8 mouse cellular contexts compared by ENCODE assay signal in genomic region chr13:75798413-75799302, GRCm38 (mm10). TPM values are rescaled to one million over a fixed set of nuclear protein-coding genes. Genes with fewer than 3 reads are reported as not detected.
DNase-seq lines count a peak whose midpoint lies in the region; ATAC-seq and TF ChIP-seq lines count a peak whose summit lies in the region.

No protein-coding gene starts in this region.

- peak; percentile 67 for TF ChIP-seq CTCF in kidney, adult 2 months (conservative IDR thresholded peaks at IDR 0.05; ENCODE audit: insufficient read depth, insufficient read length, low read depth, low read length)
- no peak for TF ChIP-seq CTCF in Patski (IDR thresholded peaks at IDR 0.05)

- H3K79me2 ChIP-seq in myocyte (ENCODE audit: control insufficient read depth, insufficient read depth) = no peaks in the 10 kb centered on the region

- DNase-seq in kidney, adult 2 months = peak; percentile 76
- DNase-seq in Patski (ENCODE audit: low read depth, low spot score) = peak; percentile 60
- no peak for DNase-seq in thymus, postnatal 36 days
- DNase-seq in midbrain, embryonic 10.5 days (ENCODE audit: low spot score) = no peak
- no peak for DNase-seq in ovary, postnatal 10 days (ENCODE audit: low spot score)

- H3K4me2 ChIP-seq in kidney, embryonic 14.5 days (replicated peaks; ENCODE audit: low read depth, low read length) = no peak overlapping the region
- peak overlapping the region; percentile 44 for H3K4me2 ChIP-seq in myocyte (ENCODE audit: low read depth)

- H3K9ac ChIP-seq in kidney, embryonic 14.5 days (ENCODE audit: low read depth, low read length) = no peak overlapping the region

- 41% methylated on average over 7 of the region's 7 CpGs for WGBS in kidney, adult 2 months
- 62% methylated on average over 7 of the region's 7 CpGs for WGBS in kidney, embryonic 14.5 days
- WGBS in midbrain, embryonic 10.5 days = 74% methylated on average over 7 of the region's 7 CpGs

- ATAC-seq in kidney, embryonic 14.5 days (ENCODE audit: low FRiP score, low TSS enrichment) = no peak
- ATAC-seq in Patski = peak; percentile 91
- peak; percentile 39 to 58; a peak in 3 of 4 replicates for ATAC-seq in hematopoietic stem cell, adult 5-6 weeks (replicated peaks in 1 of 2; ENCODE audit: insufficient read depth in 1 of 2, low FRiP score in 2 of 2, low TSS enrichment in 1 of 2, low read depth in 1 of 2, poor library complexity in 2 of 2, severe bottlenecking in 2 of 2)

- no peaks in the 10 kb centered on the region for H3K36me3 ChIP-seq in kidney, adult 2 months (ENCODE audit: control insufficient read depth, insufficient read depth, low read length)
- H3K36me3 ChIP-seq in kidney, embryonic 14.5 days (ENCODE audit: control insufficient read depth, insufficient read depth, low read length) = no peaks in the 10 kb centered on the region
- no peaks in the 10 kb centered on the region for H3K36me3 ChIP-seq in myocyte (ENCODE audit: control insufficient read depth, insufficient read depth)
- H3K36me3 ChIP-seq in midbrain, embryonic 10.5 days = no peaks in the 10 kb centered on the region

- peaks cover 7% of the 10 kb centered on the region; the same call in 1 of the 2 replicates for H3K4me1 ChIP-seq in kidney, adult 2 months (ENCODE audit: control insufficient read depth, insufficient read depth, low read length)
- no peaks in the 10 kb centered on the region for H3K4me1 ChIP-seq in kidney, embryonic 14.5 days (ENCODE audit: control insufficient read depth, insufficient read depth, low read length)
- peaks cover 8% of the 10 kb centered on the region; the same call in 1 of the 2 replicates for H3K4me1 ChIP-seq in midbrain, embryonic 10.5 days

- POLR2A ChIA-PET in Patski (lab: Charles Lee) = interaction anchor here (0.7 kb wide), 1 partner anchor 992 kb away, joined by 4 read pairs; no protein-coding TSS in a partner anchor

- in situ Hi-C loops in Patski (cut with MboI; ENCODE audit: low pct_unique_long_range_greater_than_20kb) = loop anchor here (5.0 kb wide), 2 partner anchors 91 to 571 kb away; partner anchors contain the start of gene Ell2

- no peak overlapping the region for H3ac ChIP-seq in myocyte (ENCODE audit: control insufficient read depth, insufficient read length)

- no peaks in the 10 kb centered on the region for H3K9me3 ChIP-seq in kidney, embryonic 14.5 days (ENCODE audit: control insufficient read depth, low read length)
- H3K9me3 ChIP-seq in midbrain, embryonic 10.5 days (replicated peaks) = no peaks in the 10 kb centered on the region

- TF ChIP-seq POLR2A in kidney, adult 2 months (IDR thresholded peaks at IDR 0.05; ENCODE audit: low read depth, low read length) = no peak
- TF ChIP-seq POLR2A in myocyte (IDR thresholded peaks at IDR 0.05; ENCODE audit: insufficient read length, low read depth) = no peak

- no peak overlapping the region for H3K4me3 ChIP-seq in kidney, adult 2 months (ENCODE audit: insufficient read depth, low read depth, low read length)
- no peak overlapping the region for H3K4me3 ChIP-seq in kidney, embryonic 14.5 days (ENCODE audit: low read length)
- H3K4me3 ChIP-seq in myocyte = peak overlapping the region; percentile 11
- no peak overlapping the region for H3K4me3 ChIP-seq in midbrain, embryonic 10.5 days

- no peaks in the 10 kb centered on the region for H3K27me3 ChIP-seq in kidney, adult 2 months (replicated peaks; ENCODE audit: control insufficient read depth, insufficient read depth, low read length)
- no peaks in the 10 kb centered on the region for H3K27me3 ChIP-seq in kidney, embryonic 14.5 days (ENCODE audit: control insufficient read depth, insufficient read depth, low read length)
- no peaks in the 10 kb centered on the region for H3K27me3 ChIP-seq in Patski
- H3K27me3 ChIP-seq in myocyte (ENCODE audit: control insufficient read depth, insufficient read depth, insufficient read length) = no peaks in the 10 kb centered on the region
- H3K27me3 ChIP-seq in midbrain, embryonic 10.5 days (ENCODE audit: low read depth, poor library complexity, severe bottlenecking) = no peaks in the 10 kb centered on the region

- CTCF ChIA-PET in Patski (lab: Charles Lee) = interaction anchor here (0.6 to 1.8 kb wide), 6 partner anchors 10 to 573 kb away, joined by 3 to 8 read pairs (median 4); no protein-coding TSS in a partner anchor

- peak overlapping the region; percentile 55; the same call in 1 of the 2 replicates for H3K27ac ChIP-seq in kidney, adult 2 months (ENCODE audit: insufficient read depth, low read depth, low read length)
- no peak overlapping the region for H3K27ac ChIP-seq in kidney, embryonic 14.5 days (ENCODE audit: low read depth, low read length)
- H3K27ac ChIP-seq in midbrain, embryonic 10.5 days (replicated peaks) = no peak overlapping the region

TF ChIP-seq in myocyte, 11 proteins besides CTCF, POLR2A, EP300 and RAD21:
- TF ChIP-seq POLR2AphosphoS2 (IDR thresholded peaks at IDR 0.05; ENCODE audit: insufficient read length, low read depth) (no peak), TCF3 (IDR thresholded peaks at IDR 0.05; ENCODE audit: insufficient read length, low read depth) (no peak), CEBPB (IDR thresholded peaks at IDR 0.05; ENCODE audit: insufficient read depth, poor library complexity, severe bottlenecking) (peak; percentile 38; the same call in 1 of the 2 replicates), SRF (IDR thresholded peaks at IDR 0.05; ENCODE audit: control insufficient read depth, insufficient read length, low read depth) (no peak), MAX (IDR thresholded peaks at IDR 0.05; ENCODE audit: low read depth) (no peak), E2F4 (IDR thresholded peaks at IDR 0.05; ENCODE audit: insufficient read depth) (no peak), USF1 (IDR thresholded peaks at IDR 0.05; ENCODE audit: low read depth) (no peak)
TF ChIP-seq in myocyte: peak in this region for 1.

RNA-seq across cellular contexts. Expression of gene Glrx, which starts 41.0 kb away (rescaled TPM):
- polyA plus RNA-seq in kidney, adult 2 months (2012; rRNA removed) = 47.1 and 56.4 TPM in 2 replicates
- polyA plus RNA-seq in kidney, embryonic 14.5 days (2014; fragmentation: Nextera tagmentation; extraction: Ambion mirVana) = 36.4 and 42.5 TPM in 2 replicates
- polyA plus RNA-seq in Patski (2021) (123 TPM), myocyte (2012; fragmentation: generic; extraction: Trizol) (27.5 TPM)
- 64.0 and 76.2 TPM in 2 replicates for total RNA-seq in hematopoietic stem cell, adult 5-6 weeks (2017)
- 32.7 and 33.9 TPM in 2 replicates for polyA plus RNA-seq in midbrain, embryonic 10.5 days (2016; fragmentation: Nextera tagmentation; extraction: Ambion mirVana)

Comparison
In these comparisons a context has a peak if more than half of its experiments do, and no peak if none do; other contexts are left out.
1. DNase-seq: peak in kidney, adult 2 months (single experiment) and Patski (single experiment); none in thymus, postnatal 36 days (0 of 2), midbrain, embryonic 10.5 days (single experiment) and ovary, postnatal 10 days (single experiment).